Mouse (Mus musculus): Measurements from ENCODE around the gene Arvcf. TPM values are rescaled to one million over a fixed set of nuclear protein-coding genes. Genes with fewer than 3 reads are reported as not detected.

Arvcf gene
- polyA plus RNA-seq, 1 experiment: 5.4 TPM

- peaks cover 38% of the 10 kb centered on the region for H3K36me3 ChIP-seq (ENCODE audit: control insufficient read depth, insufficient read depth)
- TF ChIP-seq CEBPB (IDR thresholded peaks at IDR 0.05; ENCODE audit: low read depth) (no peak), MYOD1 (IDR thresholded peaks at IDR 0.05; ENCODE audit: control insufficient read depth, insufficient read length, low read depth) (no peak), CTCF (IDR thresholded peaks at IDR 0.05; ENCODE audit: control insufficient read depth, insufficient read depth, insufficient read length) (no peak), USF1 (IDR thresholded peaks at IDR 0.05; ENCODE audit: low read depth) (no peak), FOSL1 (IDR thresholded peaks at IDR 0.05; ENCODE audit: insufficient read depth, low read length, poor library complexity, severe bottlenecking) (no peak), MAX (IDR thresholded peaks at IDR 0.05) (no peak), MYOG (IDR thresholded peaks at IDR 0.05; ENCODE audit: control insufficient read depth, extremely low read depth, insufficient read length) (no peak)
- H3ac ChIP-seq (ENCODE audit: control insufficient read depth, insufficient read length, low read depth): no peak overlapping the region
- H3K27me3 ChIP-seq (ENCODE audit: control insufficient read depth, insufficient read depth, insufficient read length): no peaks in the 10 kb centered on the region
- no peak overlapping the region for H3K4me3 ChIP-seq (ENCODE audit: insufficient read depth, poor library complexity, severe bottlenecking)
- H3K79me3 ChIP-seq (ENCODE audit: low read depth): no peaks in the 10 kb centered on the region
- no peaks in the 10 kb centered on the region for H3K79me2 ChIP-seq (ENCODE audit: control insufficient read depth, insufficient read depth)
Observed at GRCm38 (mm10) chr16:18405876-18406275, 57.9 kb downstream of the Arvcf start.

GRCm38 (mm10) chr16:18406293-18406692, 58.3 kb downstream of the Arvcf start:
- H3K4me3 ChIP-seq (ENCODE audit: insufficient read depth, poor library complexity, severe bottlenecking): no peak overlapping the region
- H3K27me3 ChIP-seq (ENCODE audit: control insufficient read depth, insufficient read depth, insufficient read length): no peaks in the 10 kb centered on the region
- no peak overlapping the region for H3ac ChIP-seq (ENCODE audit: control insufficient read depth, insufficient read length, low read depth)
- no peaks in the 10 kb centered on the region for H3K79me2 ChIP-seq (ENCODE audit: control insufficient read depth, insufficient read depth)
- no peaks in the 10 kb centered on the region for H3K79me3 ChIP-seq (ENCODE audit: low read depth)
- H3K36me3 ChIP-seq (ENCODE audit: control insufficient read depth, insufficient read depth): peaks cover 41% of the 10 kb centered on the region
- TF ChIP-seq MYOG (IDR thresholded peaks at IDR 0.05; ENCODE audit: control insufficient read depth, extremely low read depth, insufficient read length) (no peak), CTCF (IDR thresholded peaks at IDR 0.05; ENCODE audit: control insufficient read depth, insufficient read depth, insufficient read length) (peak; percentile 87), USF1 (IDR thresholded peaks at IDR 0.05; ENCODE audit: low read depth) (no peak), MAX (IDR thresholded peaks at IDR 0.05) (no peak), CEBPB (IDR thresholded peaks at IDR 0.05; ENCODE audit: low read depth) (no peak), FOSL1 (IDR thresholded peaks at IDR 0.05; ENCODE audit: insufficient read depth, low read length, poor library complexity, severe bottlenecking) (no peak), MYOD1 (IDR thresholded peaks at IDR 0.05; ENCODE audit: control insufficient read depth, insufficient read length, low read depth) (no peak)

GRCm38 (mm10) chr16:18407912-18408311, 59.9 kb downstream of the Arvcf start:
- H3K4me3 ChIP-seq (ENCODE audit: insufficient read depth, poor library complexity, severe bottlenecking): no peak overlapping the region
- no peak for TF ChIP-seq FOSL1 (IDR thresholded peaks at IDR 0.05; ENCODE audit: insufficient read depth, low read length, poor library complexity, severe bottlenecking)
- TF ChIP-seq CEBPB (IDR thresholded peaks at IDR 0.05; ENCODE audit: low read depth): no peak
- TF ChIP-seq MYOD1 (IDR thresholded peaks at IDR 0.05; ENCODE audit: control insufficient read depth, insufficient read length, low read depth): no peak
- no peak for TF ChIP-seq USF1 (IDR thresholded peaks at IDR 0.05; ENCODE audit: low read depth)
- no peak for TF ChIP-seq MAX (IDR thresholded peaks at IDR 0.05)
- no peak for TF ChIP-seq CTCF (IDR thresholded peaks at IDR 0.05; ENCODE audit: control insufficient read depth, insufficient read depth, insufficient read length)
- no peak for TF ChIP-seq MYOG (IDR thresholded peaks at IDR 0.05; ENCODE audit: control insufficient read depth, extremely low read depth, insufficient read length)
- H3K79me2 ChIP-seq (ENCODE audit: control insufficient read depth, insufficient read depth): no peaks in the 10 kb centered on the region
- H3K36me3 ChIP-seq (ENCODE audit: control insufficient read depth, insufficient read depth): peaks cover 50% of the 10 kb centered on the region
- no peaks in the 10 kb centered on the region for H3K27me3 ChIP-seq (ENCODE audit: control insufficient read depth, insufficient read depth, insufficient read length)
- no peak overlapping the region for H3ac ChIP-seq (ENCODE audit: control insufficient read depth, insufficient read length, low read depth)
- no peaks in the 10 kb centered on the region for H3K79me3 ChIP-seq (ENCODE audit: low read depth)

- TF ChIP-seq CEBPB (IDR thresholded peaks at IDR 0.05; ENCODE audit: low read depth) (no peak), MAX (IDR thresholded peaks at IDR 0.05) (no peak), CTCF (IDR thresholded peaks at IDR 0.05; ENCODE audit: control insufficient read depth, insufficient read depth, insufficient read length) (no peak), MYOG (IDR thresholded peaks at IDR 0.05; ENCODE audit: control insufficient read depth, extremely low read depth, insufficient read length) (no peak), FOSL1 (IDR thresholded peaks at IDR 0.05; ENCODE audit: insufficient read depth, low read length, poor library complexity, severe bottlenecking) (no peak), MYOD1 (IDR thresholded peaks at IDR 0.05; ENCODE audit: control insufficient read depth, insufficient read length, low read depth) (no peak), USF1 (IDR thresholded peaks at IDR 0.05; ENCODE audit: low read depth) (no peak)
Observed at GRCm38 (mm10) chr16:18409776-18410175, 61.8 kb downstream of the Arvcf start.

GRCm38 (mm10) chr16:18410418-18410817, 62.4 kb downstream of the Arvcf start:
- Histone ChIP-seq H3K27me3 (ENCODE audit: control insufficient read depth, insufficient read depth, insufficient read length) (no peaks in the 10 kb centered on the region), H3K36me3 (ENCODE audit: control insufficient read depth, insufficient read depth) (peaks cover 66% of the 10 kb centered on the region), H3K4me3 (ENCODE audit: insufficient read depth, poor library complexity, severe bottlenecking) (no peak overlapping the region), H3ac (ENCODE audit: control insufficient read depth, insufficient read length, low read depth) (no peak overlapping the region), H3K79me3 (ENCODE audit: low read depth) (peaks cover 9% of the 10 kb centered on the region), H3K79me2 (ENCODE audit: control insufficient read depth, insufficient read depth) (peaks cover 21% of the 10 kb centered on the region)
- no peak for TF ChIP-seq FOSL1 (IDR thresholded peaks at IDR 0.05; ENCODE audit: insufficient read depth, low read length, poor library complexity, severe bottlenecking)
- no peak for TF ChIP-seq MYOG (IDR thresholded peaks at IDR 0.05; ENCODE audit: control insufficient read depth, extremely low read depth, insufficient read length)
- no peak for TF ChIP-seq MAX (IDR thresholded peaks at IDR 0.05)
- no peak for TF ChIP-seq CTCF (IDR thresholded peaks at IDR 0.05; ENCODE audit: control insufficient read depth, insufficient read depth, insufficient read length)
- TF ChIP-seq USF1 (IDR thresholded peaks at IDR 0.05; ENCODE audit: low read depth): no peak
- TF ChIP-seq MYOD1 (IDR thresholded peaks at IDR 0.05; ENCODE audit: control insufficient read depth, insufficient read length, low read depth): no peak
- TF ChIP-seq CEBPB (IDR thresholded peaks at IDR 0.05; ENCODE audit: low read depth): no peak

More at GRCm38 (mm10) chr16:18409776-18410175, 61.8 kb downstream of the Arvcf start:
- Histone ChIP-seq H3K36me3 (ENCODE audit: control insufficient read depth, insufficient read depth) (peaks cover 61% of the 10 kb centered on the region), H3ac (ENCODE audit: control insufficient read depth, insufficient read length, low read depth) (no peak overlapping the region), H3K4me3 (ENCODE audit: insufficient read depth, poor library complexity, severe bottlenecking) (no peak overlapping the region), H3K27me3 (ENCODE audit: control insufficient read depth, insufficient read depth, insufficient read length) (no peaks in the 10 kb centered on the region), H3K79me3 (ENCODE audit: low read depth) (peaks cover 5% of the 10 kb centered on the region), H3K79me2 (ENCODE audit: control insufficient read depth, insufficient read depth) (peaks cover 14% of the 10 kb centered on the region)

Measured in C2C12 (cell line).